Mouse (Mus musculus): ENCODE data around the gene Cfap54.

- TF ChIP-seq CTCF (IDR thresholded peaks at IDR 0.05; ENCODE audit: insufficient read depth, low read depth, low read length): no peak
- TF ChIP-seq POLR2A (IDR thresholded peaks at IDR 0.05; ENCODE audit: insufficient read depth, low read depth, low read length): no peak
These were observed 39.6 kb downstream of the Cfap54 start for GRCm38 (mm10) chr10:93041850-93042249.
